ENCODE assay signal across 8 mouse cellular contexts in genomic region chr14:57998526-57999401, GRCm38 (mm10). TPM values are rescaled to one million over a fixed set of nuclear protein-coding genes. Genes with fewer than 3 reads are reported as not detected.
A peak's percentile ranks its signal among the peaks of the same experiment; 100 is the strongest.
DNase-seq lines count a peak whose midpoint lies in the region; ATAC-seq and TF ChIP-seq lines count a peak whose summit lies in the region.

Gene Micu2 (minus strand): TSS chr14:57999262.

- no peak for TF ChIP-seq CTCF in kidney, adult 2 months (conservative IDR thresholded peaks at IDR 0.05; ENCODE audit: insufficient read depth, insufficient read length, low read depth, low read length)

- WGBS in embryonic facial prominence, embryonic 13.5 days = 2% methylated on average over 73 of the region's 76 CpGs
- WGBS in kidney, adult 2 months = 2% methylated on average over 74 of the region's 76 CpGs
- WGBS in limb, embryonic 13.5 days = 3% methylated on average over 59 of the region's 76 CpGs
- WGBS in midbrain, embryonic 16.5 days = 3% methylated on average over 71 of the region's 76 CpGs

- peak; percentile 92 for ATAC-seq in embryonic facial prominence, embryonic 13.5 days (ENCODE audit: insufficient number of reproducible peaks, insufficient read depth, low FRiP score, low TSS enrichment, low read depth)
- peak; percentile 95 for ATAC-seq in limb, embryonic 13.5 days (ENCODE audit: low FRiP score, low read depth)
- peak; percentile 99 for ATAC-seq in midbrain, embryonic 16.5 days

- H3K27me3 ChIP-seq in embryonic facial prominence, embryonic 13.5 days = no peaks in the 10 kb centered on the region
- no peaks in the 10 kb centered on the region for H3K27me3 ChIP-seq in kidney, adult 2 months (replicated peaks; ENCODE audit: control insufficient read depth, insufficient read depth, low read length)
- H3K27me3 ChIP-seq in limb, embryonic 13.5 days = no peaks in the 10 kb centered on the region
- no peaks in the 10 kb centered on the region for H3K27me3 ChIP-seq in midbrain, embryonic 16.5 days (ENCODE audit: control insufficient read depth, insufficient read depth, low read depth, low read length)

- peak; percentile 90 for DNase-seq in 3134 (ENCODE audit: extremely low read depth, insufficient read length, low spot score)
- DNase-seq in adrenal gland, postnatal 36 days = peak; percentile 87 to 91
- peak; percentile 87 to 88 for DNase-seq in heart, adult 18-20 months
- peak; percentile 89 for DNase-seq in kidney, adult 2 months
- peak; percentile 68 to 91 for DNase-seq in spleen, postnatal 10 days (ENCODE audit: low spot score in 2 of 2)

- H3K4me2 ChIP-seq in embryonic facial prominence, embryonic 13.5 days = peak within 1 kb of the TSS; percentile 77
- H3K4me2 ChIP-seq in limb, embryonic 13.5 days (replicated peaks) = peak within 1 kb of the TSS; percentile 72
- peak within 1 kb of the TSS; percentile 80 for H3K4me2 ChIP-seq in midbrain, embryonic 16.5 days (ENCODE audit: low read length)

- peak within 1 kb of the TSS; percentile 90 for H3K27ac ChIP-seq in embryonic facial prominence, embryonic 13.5 days
- peak within 1 kb of the TSS; percentile 54 for H3K27ac ChIP-seq in kidney, adult 2 months (ENCODE audit: insufficient read depth, low read depth, low read length)
- H3K27ac ChIP-seq in limb, embryonic 13.5 days = peak within 1 kb of the TSS; percentile 87
- H3K27ac ChIP-seq in midbrain, embryonic 16.5 days (ENCODE audit: low read length) = peak within 1 kb of the TSS; percentile 87

- no peaks in the 10 kb centered on the region for H3K36me3 ChIP-seq in embryonic facial prominence, embryonic 13.5 days
- no peaks in the 10 kb centered on the region for H3K36me3 ChIP-seq in kidney, adult 2 months (ENCODE audit: control insufficient read depth, insufficient read depth, low read length)
- 0 out of 2 replicates have a peak, but pooled peaks cover 3% of the 10 kb centered on the region for H3K36me3 ChIP-seq in limb, embryonic 13.5 days
- H3K36me3 ChIP-seq in midbrain, embryonic 16.5 days (ENCODE audit: control insufficient read depth, insufficient read depth, low read length) = no peaks in the 10 kb centered on the region

- peaks cover 6% of the 10 kb centered on the region; the same call in 1 of the 2 replicates for H3K4me1 ChIP-seq in embryonic facial prominence, embryonic 13.5 days
- H3K4me1 ChIP-seq in kidney, adult 2 months (ENCODE audit: control insufficient read depth, insufficient read depth, low read length) = peaks cover 20% of the 10 kb centered on the region; the same call in 1 of the 2 replicates
- H3K4me1 ChIP-seq in limb, embryonic 13.5 days = 0 out of 2 replicates have a peak, but pooled peaks cover 6% of the 10 kb centered on the region
- peaks cover 13% of the 10 kb centered on the region for H3K4me1 ChIP-seq in midbrain, embryonic 16.5 days (ENCODE audit: control insufficient read depth, insufficient read depth, low read length)

- no peaks in the 10 kb centered on the region for H3K9me3 ChIP-seq in embryonic facial prominence, embryonic 13.5 days
- no peaks in the 10 kb centered on the region for H3K9me3 ChIP-seq in limb, embryonic 13.5 days
- H3K9me3 ChIP-seq in midbrain, embryonic 16.5 days (replicated peaks; ENCODE audit: control insufficient read depth, low read length, poor library complexity, severe bottlenecking) = no peaks in the 10 kb centered on the region

- peak within 1 kb of the TSS; percentile 92 for H3K9ac ChIP-seq in embryonic facial prominence, embryonic 13.5 days
- peak within 1 kb of the TSS; percentile 91 for H3K9ac ChIP-seq in limb, embryonic 13.5 days
- H3K9ac ChIP-seq in midbrain, embryonic 16.5 days (ENCODE audit: low read depth, low read length) = peak within 1 kb of the TSS; percentile 97

- TF ChIP-seq POLR2A in kidney, adult 2 months (IDR thresholded peaks at IDR 0.05; ENCODE audit: low read depth, low read length) = peak; percentile 50

- peak within 1 kb of the TSS; percentile 85 for H3K4me3 ChIP-seq in embryonic facial prominence, embryonic 13.5 days
- H3K4me3 ChIP-seq in kidney, adult 2 months (ENCODE audit: insufficient read depth, low read depth, low read length) = peak within 1 kb of the TSS; percentile 89
- peak within 1 kb of the TSS; percentile 74 for H3K4me3 ChIP-seq in limb, embryonic 13.5 days
- peak within 1 kb of the TSS; percentile 95 for H3K4me3 ChIP-seq in midbrain, embryonic 16.5 days (ENCODE audit: low read depth, low read length)

RNA-seq across cellular contexts. Expression of gene Micu2, which starts in this region (rescaled TPM):
- total RNA-seq in adrenal gland, postnatal 36 days (2021) = 10 to 100 TPM; 49.9 to 72.6 TPM
- 96.5 and 103 TPM in 2 replicates for polyA plus RNA-seq in embryonic facial prominence, embryonic 13.5 days (2015; fragmentation: Nextera tagmentation; extraction: Ambion mirVana)
- total RNA-seq in heart, adult 18-20 months (2021) = 10 to 100 TPM; 77.3 to 83.5 TPM
- 20.8 and 24.8 TPM in 2 replicates for polyA plus RNA-seq in kidney, adult 2 months (2012; rRNA removed)
- 93.8 and 100.0 TPM in 2 replicates for polyA plus RNA-seq in limb, embryonic 13.5 days (2015; fragmentation: Nextera tagmentation; extraction: Ambion mirVana)
- polyA plus RNA-seq in midbrain, embryonic 16.5 days (2015; fragmentation: Nextera tagmentation; extraction: Ambion mirVana) = 71.9 and 75.8 TPM in 2 replicates

Comparison
In these comparisons a context has a peak if more than half of its experiments do, and no peak if none do; other contexts are left out.
1. Peak in every context shown above with its lines: DNase-seq, ATAC-seq, H3K4me3 ChIP-seq and H3K27ac ChIP-seq.